ENCODE assay signal across 8 mouse cellular contexts in the genomic region with DNA sequence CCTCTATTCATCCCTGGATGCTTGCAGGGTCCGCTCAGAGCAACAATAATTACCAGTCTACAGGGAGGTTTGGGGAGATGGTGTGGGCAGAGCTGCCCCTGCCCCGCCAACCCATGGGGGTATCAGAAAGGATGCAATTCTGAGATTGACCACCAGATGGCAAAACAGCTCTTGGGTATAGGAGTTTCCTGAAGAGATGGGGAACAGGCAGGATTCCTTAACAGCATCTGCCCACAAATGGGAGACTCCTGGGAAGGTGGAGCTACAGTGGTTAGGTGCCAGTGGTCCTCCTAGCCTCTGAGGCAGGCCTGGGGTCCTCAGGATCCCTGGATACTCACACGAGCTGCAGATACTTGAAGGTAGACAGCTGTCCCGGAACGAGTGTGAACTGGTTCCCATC. TPM values are rescaled to one million over a fixed set of nuclear protein-coding genes. Genes with fewer than 3 reads are reported as not detected.
A peak's percentile ranks its signal among the peaks of the same experiment; 100 is the strongest.
DNase-seq lines count a peak whose midpoint lies in the region; ATAC-seq and TF ChIP-seq lines count a peak whose summit lies in the region.

No protein-coding gene starts in this region.

- H3K4me3 ChIP-seq in left cerebral cortex, adult 2 months, result no peak overlapping the region

- POLR2A ChIA-PET in Patski (lab: Charles Lee), result interaction anchor here (0.6 to 1.3 kb wide), 3 partner anchors 8 to 448 kb away, joined by 3 to 4 read pairs (median 4); no protein-coding TSS in a partner anchor

- intact Hi-C loops in left cerebral cortex, adult 2 months (cut with DNase I), result loop anchor here (1.0 kb wide), 1 partner anchor 135 kb away; no protein-coding TSS in a partner anchor
- intact Hi-C loops in left cerebral cortex, postnatal 36 days (cut with DNase I), result loop anchor here (1.0 kb wide), 1 partner anchor 135 kb away; no protein-coding TSS in a partner anchor
- intact Hi-C loops in heart, postnatal 14 days (cut with DNase I), result no loop called here
- intact Hi-C loops in left cerebral cortex, postnatal 25 days (cut with DNase I), result loop anchor here (1.0 to 10.0 kb wide), 2 partner anchors 135 to 545 kb away; no protein-coding TSS in a partner anchor

- ATAC-seq in Patski, result peak; percentile 58
- ATAC-seq in common myeloid progenitor, adult 5-6 weeks (replicated peaks; ENCODE audit: low read depth, poor library complexity, severe bottlenecking), result peak; percentile 63; the same call in 1 of the 2 replicates

- TF ChIP-seq CTCF in left cerebral cortex, adult 2 months (IDR thresholded peaks at IDR 0.05), result peak; percentile 90
- TF ChIP-seq CTCF in Patski (IDR thresholded peaks at IDR 0.05), result peak; percentile 88

- CTCF ChIA-PET in Patski (lab: Charles Lee), result interaction anchor here (0.8 to 3.4 kb wide), 20 partner anchors 8 to 311 kb away, joined by 3 to 17 read pairs (median 4); no protein-coding TSS in a partner anchor

- peaks cover 29% of the 10 kb centered on the region for H3K27me3 ChIP-seq in Patski

- peak; percentile 56 to 61 for DNase-seq in left cerebral cortex, adult 2 months (ENCODE audit: extremely low spot score in 1 of 2, low spot score in 2 of 2)
- no peak for DNase-seq in left cerebral cortex, postnatal 36 days (ENCODE audit: low spot score in 2 of 2)
- peak; percentile 25 for DNase-seq in Patski (ENCODE audit: low read depth, low spot score)
- peak; percentile 37 to 74 for DNase-seq in heart, postnatal 14 days
- peak; percentile 54 to 72 for DNase-seq in left cerebral cortex, postnatal 25 days (ENCODE audit: low spot score in 2 of 2)
- DNase-seq in neural tube, embryonic 10.5 days (ENCODE audit: extremely low spot score, low spot score), result peak; percentile 64
- DNase-seq in thymus, postnatal 36 days, result peak; percentile 31

- no peak overlapping the region for H3K27ac ChIP-seq in left cerebral cortex, adult 2 months

- in situ Hi-C loops in Patski (cut with MboI; ENCODE audit: low pct_unique_long_range_greater_than_20kb), result loop anchor here (5.0 kb wide), 1 partner anchor 133 kb away; no protein-coding TSS in a partner anchor

RNA-seq across cellular contexts. Expression of a gene that starts 47.4 kb away (rescaled TPM):
- 10 to 100 TPM; 13.7 to 15.9 TPM for total RNA-seq in left cerebral cortex, adult 2 months (2021)
- total RNA-seq in left cerebral cortex, postnatal 36 days (2021), result 10 to 100 TPM; 12.2 to 15.2 TPM
- polyA plus RNA-seq in Patski (2021), result 7.4 TPM
- total RNA-seq in common myeloid progenitor, adult 5-6 weeks (2017), result 16.1 and 17.3 TPM in 2 replicates
- 10 to 100 TPM in 1 of 2 experiments, 1 to 10 TPM in 1; 8.9 to 11.0 TPM for total RNA-seq in heart, postnatal 14 days (2021)
- total RNA-seq in left cerebral cortex, postnatal 25 days (2021), result 10 to 100 TPM; 12.5 to 14.2 TPM

Comparison
In these comparisons a context has a peak if more than half of its experiments do, and no peak if none do; other contexts are left out.
1. DNase-seq: peak in left cerebral cortex, adult 2 months (2 of 2), Patski (single experiment), heart, postnatal 14 days (2 of 2), left cerebral cortex, postnatal 25 days (2 of 2), neural tube, embryonic 10.5 days (single experiment) and thymus, postnatal 36 days (2 of 2); none in left cerebral cortex, postnatal 36 days (0 of 2).